Mouse (Mus musculus): Measurements from ENCODE around the gene Atg5. TPM values are rescaled to one million over a fixed set of nuclear protein-coding genes. Genes with fewer than 3 reads are reported as not detected.

Gene Atg5
- polyA plus RNA-seq, 1 experiment from 2014 or later = 38.4 TPM

- 84% methylated on average over 5 of the region's 5 CpGs for WGBS
- Histone ChIP-seq H3K27ac (no peak overlapping the region), H3K27me3 (ENCODE audit: insufficient read depth, poor library complexity, severe bottlenecking) (0 out of 2 replicates have a peak, but pooled peaks cover 8% of the 10 kb centered on the region), H3K36me3 (no peaks in the 10 kb centered on the region), H3K9me3 (no peaks in the 10 kb centered on the region), H3K4me3 (no peak overlapping the region), H3K4me1 (peaks cover 16% of the 10 kb centered on the region)
- no peak for DNase-seq (ENCODE audit: low spot score)
Observed at GRCm38 (mm10) chr10:44385227-44385626, 117.1 kb downstream of the Atg5 start.

GRCm38 (mm10) chr10:44388706-44389233 lies 120.6 kb downstream of the Atg5 start:
- no peak overlapping the region for H3K4me3 ChIP-seq
- H3K27me3 ChIP-seq (ENCODE audit: insufficient read depth, poor library complexity, severe bottlenecking) = 0 out of 2 replicates have a peak, but pooled peaks cover 2% of the 10 kb centered on the region
- H3K27ac ChIP-seq = no peak overlapping the region
- no peaks in the 10 kb centered on the region for H3K9me3 ChIP-seq
- H3K4me1 ChIP-seq = no peaks in the 10 kb centered on the region
- no peak for DNase-seq (ENCODE audit: low spot score)
- 77% methylated on average over 11 of the region's 11 CpGs for WGBS
- no peaks in the 10 kb centered on the region for H3K36me3 ChIP-seq

GRCm38 (mm10) chr10:44390286-44390685 lies 122.1 kb downstream of the Atg5 start:
- no peaks in the 10 kb centered on the region for H3K9me3 ChIP-seq
- H3K27me3 ChIP-seq (ENCODE audit: insufficient read depth, poor library complexity, severe bottlenecking) = no peaks in the 10 kb centered on the region
- no peak for DNase-seq (ENCODE audit: low spot score)
- no peak overlapping the region for H3K4me3 ChIP-seq
- 79% methylated on average over 5 of the region's 5 CpGs for WGBS
- H3K36me3 ChIP-seq = no peaks in the 10 kb centered on the region
- no peak overlapping the region for H3K27ac ChIP-seq
- H3K4me1 ChIP-seq = no peaks in the 10 kb centered on the region

- no peaks in the 10 kb centered on the region for H3K27me3 ChIP-seq (ENCODE audit: insufficient read depth, poor library complexity, severe bottlenecking)
- no peaks in the 10 kb centered on the region for H3K36me3 ChIP-seq
- DNase-seq (ENCODE audit: low spot score) = no peak
- WGBS = 39% methylated on average over 12 of the region's 12 CpGs
- no peaks in the 10 kb centered on the region for H3K4me1 ChIP-seq
- no peak overlapping the region for H3K27ac ChIP-seq
- no peaks in the 10 kb centered on the region for H3K9me3 ChIP-seq
- no peak overlapping the region for H3K4me3 ChIP-seq
Observed at GRCm38 (mm10) chr10:44391509-44392290, 123.5 kb downstream of the Atg5 start.

- Histone ChIP-seq H3K27me3 (ENCODE audit: insufficient read depth, poor library complexity, severe bottlenecking) (no peaks in the 10 kb centered on the region), H3K36me3 (no peaks in the 10 kb centered on the region), H3K9me3 (no peaks in the 10 kb centered on the region), H3K4me1 (no peaks in the 10 kb centered on the region), H3K4me3 (no peak overlapping the region), H3K27ac (no peak overlapping the region)
- WGBS = 81% methylated on average over 8 of the region's 8 CpGs
- DNase-seq (ENCODE audit: low spot score) = no peak
Observed at GRCm38 (mm10) chr10:44392855-44393254, 124.7 kb downstream of the Atg5 start.

- H3K4me1 ChIP-seq = peaks cover 26% of the 10 kb centered on the region
- WGBS = 58% methylated on average over 3 of the region's 3 CpGs
- H3K27me3 ChIP-seq (ENCODE audit: insufficient read depth, poor library complexity, severe bottlenecking) = no peaks in the 10 kb centered on the region
- no peak overlapping the region for H3K4me3 ChIP-seq
- DNase-seq (ENCODE audit: low spot score) = no peak
- no peaks in the 10 kb centered on the region for H3K36me3 ChIP-seq
- no peak overlapping the region for H3K27ac ChIP-seq
- H3K9me3 ChIP-seq = no peaks in the 10 kb centered on the region
Observed at GRCm38 (mm10) chr10:44400119-44400518, 132.0 kb downstream of the Atg5 start.

- Histone ChIP-seq H3K9me3 (no peaks in the 10 kb centered on the region), H3K4me3 (no peak overlapping the region), H3K36me3 (no peaks in the 10 kb centered on the region), H3K27me3 (ENCODE audit: insufficient read depth, poor library complexity, severe bottlenecking) (no peaks in the 10 kb centered on the region), H3K4me1 (peaks cover 26% of the 10 kb centered on the region), H3K27ac (no peak overlapping the region)
- WGBS = 60% methylated on average over 13 of the region's 13 CpGs
- DNase-seq (ENCODE audit: low spot score) = no peak
Observed at GRCm38 (mm10) chr10:44400602-44401001, 132.4 kb downstream of the Atg5 start.

GRCm38 (mm10) chr10:44401600-44401999 lies 133.4 kb downstream of the Atg5 start:
- H3K9me3 ChIP-seq = no peaks in the 10 kb centered on the region
- H3K4me1 ChIP-seq = peaks cover 26% of the 10 kb centered on the region
- no peaks in the 10 kb centered on the region for H3K36me3 ChIP-seq
- no peaks in the 10 kb centered on the region for H3K27me3 ChIP-seq (ENCODE audit: insufficient read depth, poor library complexity, severe bottlenecking)
- peak overlapping the region; percentile 83; the same call in 1 of the 2 replicates for H3K27ac ChIP-seq
- no peak for DNase-seq (ENCODE audit: low spot score)
- WGBS = 52% methylated on average over 10 of the region's 10 CpGs
- no peak overlapping the region for H3K4me3 ChIP-seq

GRCm38 (mm10) chr10:44403415-44403814 lies 135.3 kb downstream of the Atg5 start:
- DNase-seq (ENCODE audit: low spot score) = no peak
- no peak overlapping the region for H3K4me3 ChIP-seq
- no peaks in the 10 kb centered on the region for H3K36me3 ChIP-seq
- H3K4me1 ChIP-seq = peaks cover 26% of the 10 kb centered on the region
- H3K9me3 ChIP-seq = no peaks in the 10 kb centered on the region
- H3K27me3 ChIP-seq (ENCODE audit: insufficient read depth, poor library complexity, severe bottlenecking) = no peaks in the 10 kb centered on the region
- 34% methylated on average over 7 of the region's 7 CpGs for WGBS
- peak overlapping the region; percentile 83 for H3K27ac ChIP-seq

- no peaks in the 10 kb centered on the region for H3K27me3 ChIP-seq (ENCODE audit: insufficient read depth, poor library complexity, severe bottlenecking)
- no peaks in the 10 kb centered on the region for H3K36me3 ChIP-seq
- H3K27ac ChIP-seq = no peak overlapping the region
- no peak for DNase-seq (ENCODE audit: low spot score)
- 73% methylated on average over 10 of the region's 10 CpGs for WGBS
- no peaks in the 10 kb centered on the region for H3K9me3 ChIP-seq
- no peak overlapping the region for H3K4me3 ChIP-seq
- 0 out of 2 replicates have a peak, but pooled peaks cover 2% of the 10 kb centered on the region for H3K4me1 ChIP-seq
Observed at GRCm38 (mm10) chr10:44409054-44409453, 140.9 kb downstream of the Atg5 start.

- Histone ChIP-seq H3K4me3 (no peak overlapping the region), H3K4me1 (no peaks in the 10 kb centered on the region), H3K36me3 (no peaks in the 10 kb centered on the region), H3K27me3 (ENCODE audit: insufficient read depth, poor library complexity, severe bottlenecking) (no peaks in the 10 kb centered on the region), H3K27ac (no peak overlapping the region), H3K9me3 (no peaks in the 10 kb centered on the region)
- 83% methylated on average over 11 of the region's 11 CpGs for WGBS
- DNase-seq (ENCODE audit: low spot score) = no peak
Observed at GRCm38 (mm10) chr10:44409958-44410357, 141.8 kb downstream of the Atg5 start.
